Mouse (Mus musculus): ENCODE results near the gene Olfr1232. TPM values are rescaled to one million over a fixed set of nuclear protein-coding genes. Genes with fewer than 3 reads are reported as not detected.

The Olfr1232 gene
- polyA plus RNA-seq (2017; shearing (Covaris generic)), result not detected

- ATAC-seq, result no peak
Observed at GRCm38 (mm10) chr2:89329575-89329974, at the start of gene Olfr1232. Gene Olfr1232, minus strand, starts transcription at chr2:89329675.

- ATAC-seq, result no peak
Observed at GRCm38 (mm10) chr2:89364765-89365164, 35.3 kb upstream of the Olfr1232 start, which contains the start of gene Olfr1234. Gene Olfr1234, minus strand, starts transcription at chr2:89364865.

GRCm38 (mm10) chr2:89342298-89342697, 12.8 kb upstream of the Olfr1232 start, which contains the start of gene Olfr1233:
Gene Olfr1233, minus strand, starts transcription at chr2:89342398.
- ATAC-seq, result no peak

- ATAC-seq, result no peak
Observed at GRCm38 (mm10) chr2:89306974-89307373, 22.5 kb downstream of the Olfr1232 start, which contains the start of gene Olfr1231. Gene Olfr1231, minus strand, starts transcription at chr2:89307074.

GRCm38 (mm10) chr2:89297168-89297567, 32.3 kb downstream of the Olfr1232 start, which contains the start of gene Olfr1230:
Gene Olfr1230, minus strand, starts transcription at chr2:89297268.
- ATAC-seq, result no peak

- no peak for ATAC-seq
Observed at GRCm38 (mm10) chr2:89287914-89288313, 41.6 kb downstream of the Olfr1232 start, which contains the start of gene Olfr1229. Gene Olfr1229, minus strand, starts transcription at chr2:89288014.

Other genes with a start within 250 kb of the Olfr1232 start
- not detected for gene Olfr1219, start 246.2 kb downstream of the Olfr1232 start, polyA plus RNA-seq (2017; shearing (Covaris generic))
- gene Olfr1220, start 222.8 kb downstream of the Olfr1232 start, polyA plus RNA-seq (2017; shearing (Covaris generic)), result not detected
- not detected for gene Olfr1221, start 212.4 kb downstream of the Olfr1232 start, polyA plus RNA-seq (2017; shearing (Covaris generic))
- gene Olfr1222, start 196.6 kb downstream of the Olfr1232 start, polyA plus RNA-seq (2017; shearing (Covaris generic)), result not detected
- not detected for gene Olfr1223, start 178.1 kb downstream of the Olfr1232 start, polyA plus RNA-seq (2017; shearing (Covaris generic))
- not detected for gene Olfr1224-ps1, start 165.6 kb downstream of the Olfr1232 start, polyA plus RNA-seq (2017; shearing (Covaris generic))
- under 1 TPM in 1 of 3 experiments, not detected in 2; 0.13 TPM for gene Olfr1225, start 155.0 kb downstream of the Olfr1232 start, polyA plus RNA-seq (2017; shearing (Covaris generic))
- gene Olfr1226, start 129.6 kb downstream of the Olfr1232 start, polyA plus RNA-seq (2017; shearing (Covaris generic)), result not detected
- not detected for gene Olfr1228, start 75.6 kb downstream of the Olfr1232 start, polyA plus RNA-seq (2017; shearing (Covaris generic))
- gene Olfr1229, start 41.7 kb downstream of the Olfr1232 start, polyA plus RNA-seq (2017; shearing (Covaris generic)), result not detected
- not detected for gene Olfr1230, start 32.4 kb downstream of the Olfr1232 start, polyA plus RNA-seq (2017; shearing (Covaris generic))
- gene Olfr1231, start 22.6 kb downstream of the Olfr1232 start, polyA plus RNA-seq (2017; shearing (Covaris generic)), result not detected
- gene Olfr1233, start 12.7 kb upstream of the Olfr1232 start, polyA plus RNA-seq (2017; shearing (Covaris generic)), result not detected
- not detected for gene Olfr1234, start 35.2 kb upstream of the Olfr1232 start, polyA plus RNA-seq (2017; shearing (Covaris generic))
- under 1 TPM in 1 of 3 experiments, not detected in 2; 0.48 TPM for gene Olfr1238, start 80.0 kb upstream of the Olfr1232 start, polyA plus RNA-seq (2017; shearing (Covaris generic))
- not detected for gene Olfr1239, start 90.7 kb upstream of the Olfr1232 start, polyA plus RNA-seq (2017; shearing (Covaris generic))
- gene Olfr1240, start 113.3 kb upstream of the Olfr1232 start, polyA plus RNA-seq (2017; shearing (Covaris generic)), result not detected
- not detected for gene Olfr1241, start 157.5 kb upstream of the Olfr1232 start, polyA plus RNA-seq (2017; shearing (Covaris generic))
- not detected for gene Olfr1242, start 168.7 kb upstream of the Olfr1232 start, polyA plus RNA-seq (2017; shearing (Covaris generic))
- not detected for gene Olfr1243, start 201.8 kb upstream of the Olfr1232 start, polyA plus RNA-seq (2017; shearing (Covaris generic))
- not detected for gene Olfr1245, start 248.8 kb upstream of the Olfr1232 start, polyA plus RNA-seq (2017; shearing (Covaris generic))

All from inflammation-experienced regulatory T-cells, adult 6 months (primary cell).